8 mouse cellular contexts compared by ENCODE assay signal in the genomic region with DNA sequence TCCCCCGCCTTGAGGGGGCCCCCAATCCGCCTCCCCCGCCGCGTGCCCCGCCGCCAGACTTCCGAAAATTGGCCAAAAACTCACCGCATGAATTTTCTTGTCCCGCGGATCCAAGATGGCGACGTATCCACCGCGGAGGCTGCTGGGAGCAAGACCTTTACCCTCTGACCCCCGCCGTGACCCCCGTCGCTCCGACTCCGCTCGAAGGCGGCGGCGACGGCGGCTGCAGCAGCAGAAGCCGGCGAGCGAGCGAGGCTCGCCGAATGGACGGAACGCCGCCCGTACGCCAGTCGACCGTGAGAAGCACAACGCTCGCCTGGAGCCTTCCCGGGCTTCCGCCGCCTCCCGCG. TPM values are rescaled to one million over a fixed set of nuclear protein-coding genes. Genes with fewer than 3 reads are reported as not detected.
A peak's percentile ranks its signal among the peaks of the same experiment; 100 is the strongest.
DNase-seq lines count a peak whose midpoint lies in the region; ATAC-seq and TF ChIP-seq lines count a peak whose summit lies in the region.

Gene Cnot2 (minus strand): TSS at position 143 of the 350 bp plus-strand sequence.

- peak within 1 kb of the TSS; percentile 82 for H3K9ac ChIP-seq in kidney, embryonic 15.5 days

- H3K9me3 ChIP-seq in heart, embryonic 10.5 days: no peaks in the 10 kb centered on the region
- H3K9me3 ChIP-seq in kidney, embryonic 15.5 days (replicated peaks): no peaks in the 10 kb centered on the region

- WGBS in heart, embryonic 10.5 days: 2% methylated on average over 47 of the region's 47 CpGs
- WGBS in kidney, embryonic 15.5 days: under 1% methylated on average over 47 of the region's 47 CpGs

- DNase-seq in A20 (ENCODE audit: low read depth, low spot score): peak; percentile 96
- DNase-seq in heart, embryonic 10.5 days (ENCODE audit: low spot score): peak; percentile 94
- peak; percentile 91 for DNase-seq in liver
- peak; percentile 91 to 96 for DNase-seq in spleen, postnatal 4 days (ENCODE audit: low spot score in 2 of 2)

- H3K27ac ChIP-seq in bone marrow macrophage, adult 2 months (ENCODE audit: insufficient read depth, low read depth, low read length): peak within 1 kb of the TSS; percentile 92
- peak within 1 kb of the TSS; percentile 70 for H3K27ac ChIP-seq in embryonic fibroblast, embryonic 13.5 days (ENCODE audit: insufficient read depth, low read length)
- peak within 1 kb of the TSS; percentile 100 for H3K27ac ChIP-seq in heart, embryonic 10.5 days
- peak within 1 kb of the TSS; percentile 99 for H3K27ac ChIP-seq in kidney, embryonic 15.5 days

- peak within 1 kb of the TSS; percentile 95 for H3K4me3 ChIP-seq in bone marrow macrophage, adult 2 months (ENCODE audit: insufficient read depth, low read length)
- H3K4me3 ChIP-seq in embryonic fibroblast, embryonic 13.5 days (ENCODE audit: insufficient read depth, low read length): peak within 1 kb of the TSS; percentile 86
- peak within 1 kb of the TSS; percentile 91 for H3K4me3 ChIP-seq in heart, embryonic 10.5 days
- H3K4me3 ChIP-seq in kidney, embryonic 15.5 days (replicated peaks): peak within 1 kb of the TSS; percentile 82

- ATAC-seq in kidney, embryonic 15.5 days (replicated peaks; ENCODE audit: low FRiP score): peak; percentile 89
- ATAC-seq in monocyte, adult 5-6 weeks (replicated peaks; ENCODE audit: insufficient number of reproducible peaks, low FRiP score, low TSS enrichment, poor library complexity, severe bottlenecking): peak; percentile 82

- no peak for TF ChIP-seq CTCF in bone marrow macrophage, adult 2 months (IDR thresholded peaks at IDR 0.05; ENCODE audit: low read depth, low read length)
- no peak for TF ChIP-seq CTCF in embryonic fibroblast, embryonic 13.5 days (IDR thresholded peaks at IDR 0.05; ENCODE audit: borderline replicate concordance, insufficient read depth, low read length)

- TF ChIP-seq POLR2A in bone marrow macrophage, adult 2 months (IDR thresholded peaks at IDR 0.05; ENCODE audit: borderline replicate concordance, low read depth, low read length): no peak
- TF ChIP-seq POLR2A in embryonic fibroblast, embryonic 13.5 days (IDR thresholded peaks at IDR 0.05; ENCODE audit: low read depth, low read length): no peak; the same call in none of the 2 replicates

- H3K4me2 ChIP-seq in kidney, embryonic 15.5 days: peak within 1 kb of the TSS; percentile 68

- H3K36me3 ChIP-seq in heart, embryonic 10.5 days: peaks cover 12% of the 10 kb centered on the region
- H3K36me3 ChIP-seq in kidney, embryonic 15.5 days: peaks cover 6% of the 10 kb centered on the region; the same call in 1 of the 2 replicates

- no peaks in the 10 kb centered on the region for H3K27me3 ChIP-seq in heart, embryonic 10.5 days (ENCODE audit: insufficient read depth, poor library complexity, severe bottlenecking)
- H3K27me3 ChIP-seq in kidney, embryonic 15.5 days: no peaks in the 10 kb centered on the region

- H3K4me1 ChIP-seq in bone marrow macrophage, adult 2 months (ENCODE audit: control insufficient read depth, insufficient read depth, low read length): peaks cover 13% of the 10 kb centered on the region
- H3K4me1 ChIP-seq in embryonic fibroblast, embryonic 13.5 days (ENCODE audit: control insufficient read depth, insufficient read depth, low read length): peaks cover 1% of the 10 kb centered on the region; the same call in 1 of the 2 replicates
- H3K4me1 ChIP-seq in heart, embryonic 10.5 days: peaks cover 8% of the 10 kb centered on the region; the same call in 1 of the 2 replicates
- peaks cover 10% of the 10 kb centered on the region for H3K4me1 ChIP-seq in kidney, embryonic 15.5 days

RNA-seq across cellular contexts. Expression of gene Cnot2, which starts in this region (rescaled TPM):
- 50.7 and 69.1 TPM in 2 replicates for polyA plus RNA-seq in bone marrow macrophage, adult 2 months (2012; ENCODE audit: insufficient read depth, insufficient read length, missing spikeins)
- polyA plus RNA-seq in embryonic fibroblast, embryonic 13.5 days (2011; ENCODE audit: insufficient read length, low read depth, missing spikeins): 81.5 and 111 TPM in 2 replicates
- polyA plus RNA-seq in heart, embryonic 10.5 days (2016; fragmentation: Nextera tagmentation; extraction: Ambion mirVana): 77.5 and 82.5 TPM in 2 replicates
- polyA plus RNA-seq in kidney, embryonic 15.5 days (2015; fragmentation: Nextera tagmentation; extraction: Ambion mirVana): 102 and 104 TPM in 2 replicates
- 85.8 to 176 TPM (median 112 TPM) in 3 replicates for total RNA-seq in monocyte, adult 5-6 weeks (2017)

Comparison
In these comparisons a context has a peak if more than half of its experiments do, and no peak if none do; other contexts are left out.
1. Peak in every context shown above with its lines: DNase-seq, ATAC-seq, H3K4me3 ChIP-seq and H3K27ac ChIP-seq.